Mouse (Mus musculus): Measurements from ENCODE around the gene Ltb4r2.

Ltb4r2 gene

DNA sequence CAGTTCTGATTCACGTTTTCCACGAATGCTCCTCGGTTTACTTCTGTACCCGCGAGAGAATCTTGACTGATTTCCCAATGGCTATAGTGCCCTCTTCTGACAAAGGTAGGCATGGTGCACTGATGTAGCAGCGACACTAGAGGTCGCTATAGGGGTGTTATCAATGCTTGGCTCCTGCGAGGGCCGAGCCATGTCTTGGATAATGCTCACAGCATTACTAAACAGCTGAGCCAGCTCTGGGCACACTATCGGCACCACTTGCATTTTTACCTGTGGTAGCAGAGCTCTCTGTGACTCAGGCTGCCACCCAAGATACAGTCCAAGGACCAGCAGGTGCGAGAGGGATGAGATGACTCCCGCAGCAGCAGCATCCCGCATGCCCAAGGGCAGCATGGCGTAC lies 20.1 kb downstream of the Ltb4r2 start:
- peak in 1 of 2 experiments; percentile 43 for DNase-seq (ENCODE audit: low spot score in 2 of 2)

DNA sequence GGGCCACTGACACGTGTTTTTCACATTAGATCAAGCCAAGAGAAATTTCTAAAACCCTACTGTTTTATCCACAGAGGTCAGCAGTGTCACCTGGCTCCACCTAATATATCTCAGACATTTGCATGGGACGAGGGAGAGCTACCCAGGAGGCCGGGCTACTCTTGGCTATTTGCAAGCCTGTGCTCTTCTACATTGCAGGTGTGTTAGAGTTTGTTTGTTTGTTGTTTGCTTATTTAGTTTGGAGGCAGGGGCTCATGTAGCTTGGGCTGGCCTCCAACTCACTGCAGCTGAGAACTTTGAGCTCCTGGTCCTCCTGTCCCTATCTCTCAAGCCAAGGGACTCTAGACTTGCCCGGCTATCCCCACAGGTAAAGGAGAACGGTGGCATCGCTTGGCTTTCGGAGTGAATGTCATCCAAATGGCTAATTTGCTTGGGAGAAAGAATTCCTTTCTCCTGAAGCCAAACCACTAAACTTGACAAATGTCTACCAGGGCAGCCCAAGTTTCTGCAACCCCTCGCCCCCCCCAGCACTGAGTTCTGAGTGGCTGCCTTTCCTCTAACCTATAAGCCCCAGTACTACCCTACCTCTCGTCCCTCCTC lies 21.2 kb downstream of the Ltb4r2 start:
- DNase-seq (ENCODE audit: low spot score in 2 of 2): no peak

DNA sequence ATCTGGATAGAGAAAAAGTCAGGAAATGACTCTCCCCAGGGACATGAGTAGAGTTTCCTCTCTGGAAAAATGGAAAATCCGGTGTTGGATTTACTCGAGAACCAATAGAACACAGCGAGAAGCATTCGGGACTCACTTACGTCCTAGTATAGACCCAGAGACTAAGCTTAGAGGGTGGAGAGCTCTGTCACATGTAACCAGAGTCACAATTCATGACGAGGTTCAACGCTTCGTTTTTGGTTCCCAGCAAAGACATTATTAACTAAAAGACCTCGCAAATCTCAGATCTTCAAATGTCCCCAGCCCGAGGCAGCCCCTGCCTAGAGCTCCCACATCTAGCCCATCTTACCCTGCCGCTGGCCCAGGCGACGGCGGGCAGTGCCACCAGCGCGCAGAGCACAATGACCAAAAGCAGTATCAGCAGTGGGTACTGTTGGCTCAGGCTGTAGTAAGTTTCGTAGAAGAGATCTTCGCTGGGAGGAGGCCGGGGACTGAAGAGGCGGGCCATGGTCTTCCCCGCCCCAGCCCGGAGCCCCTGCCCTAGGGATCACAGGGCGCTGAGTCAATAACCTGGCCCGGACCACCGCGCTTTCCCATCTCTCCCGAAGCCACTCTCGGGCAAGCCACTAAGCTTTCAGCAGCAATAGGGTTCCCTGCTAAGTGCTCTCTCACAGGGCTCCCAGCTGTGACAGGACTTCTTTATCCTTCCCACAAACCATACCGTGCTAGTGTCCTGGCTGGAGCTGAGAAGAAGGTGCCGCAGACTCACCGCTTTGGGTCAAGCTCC lies 22.1 kb downstream of the Ltb4r2 start:
- DNase-seq (ENCODE audit: low spot score in 2 of 2): no peak

GRCm38 (mm10) chr14:55783958-55784235 lies 22.7 kb downstream of the Ltb4r2 start, which contains the start of gene Adcy4:
TSS of gene Adcy4 (minus strand) at chr14:55784095.
- DNase-seq (ENCODE audit: low spot score in 2 of 2): no peak

DNA sequence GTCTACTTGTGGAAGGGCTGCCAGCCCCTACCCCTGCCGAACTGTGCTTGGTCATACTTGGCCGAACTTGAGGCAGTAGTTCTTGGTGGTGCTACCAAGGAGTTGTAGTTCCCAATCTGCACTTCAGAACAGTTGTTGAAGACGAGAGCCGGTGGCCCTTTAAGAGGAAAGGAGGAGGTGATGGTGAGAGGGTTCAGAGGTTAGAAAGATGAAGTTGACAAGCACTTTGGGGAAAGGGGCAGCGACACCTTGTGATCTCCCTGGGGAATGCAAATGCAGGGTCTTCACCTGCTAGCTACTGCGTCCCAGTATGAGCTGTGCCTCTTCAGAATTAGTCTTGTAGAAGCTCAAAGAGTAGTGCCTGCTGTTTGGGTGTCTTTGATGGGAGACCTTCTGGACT lies 24.0 kb downstream of the Ltb4r2 start:
- DNase-seq (ENCODE audit: low spot score in 2 of 2): no peak

- DNase-seq (ENCODE audit: low spot score in 2 of 2): no peak
These were observed 26.5 kb downstream of the Ltb4r2 start for GRCm38 (mm10) chr14:55787731-55788130.

DNA sequence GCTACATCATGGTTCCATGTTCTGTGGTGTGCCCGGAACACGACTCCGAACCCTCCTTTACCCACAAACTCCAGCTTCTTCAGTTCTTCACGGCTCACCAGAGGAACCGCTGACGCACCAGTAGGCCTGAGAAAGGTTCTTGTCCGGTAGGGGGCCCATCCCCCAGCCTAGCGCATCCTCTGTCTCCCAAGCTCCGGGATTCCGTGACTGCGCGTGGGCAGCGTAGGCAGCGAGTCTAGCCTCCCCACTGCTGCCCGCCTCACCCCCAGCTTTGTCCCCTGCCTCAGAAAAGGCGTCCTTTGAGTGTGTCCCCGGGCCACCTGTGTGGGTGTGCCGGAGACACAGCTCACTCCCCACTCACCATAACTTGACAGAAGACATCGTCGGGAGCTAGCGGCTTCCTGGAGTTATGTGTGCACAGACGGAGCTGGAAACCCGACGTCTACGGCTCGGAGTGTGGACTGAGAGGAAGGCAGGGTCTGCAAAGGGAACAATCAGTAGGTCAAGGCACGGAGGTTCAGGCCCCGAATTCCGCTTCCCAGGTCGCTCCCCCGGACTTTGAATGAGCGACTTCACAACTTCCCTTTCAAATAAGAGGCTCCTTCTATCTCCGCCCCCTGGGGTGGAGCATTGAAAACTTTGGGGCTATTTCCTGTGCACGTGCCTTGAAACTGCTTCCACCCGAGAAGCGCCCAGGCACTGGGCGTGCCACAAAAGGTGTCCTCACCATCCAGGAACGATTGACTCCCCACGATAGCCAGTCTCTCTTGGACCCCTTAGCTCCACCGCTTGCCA lies 27.2 kb downstream of the Ltb4r2 start, which contains the start of gene Ripk3:
Gene Ripk3, minus strand, starts transcription at position 610 of the 795 bp plus-strand sequence.
- no peak for DNase-seq (ENCODE audit: low spot score in 2 of 2)

DNA sequence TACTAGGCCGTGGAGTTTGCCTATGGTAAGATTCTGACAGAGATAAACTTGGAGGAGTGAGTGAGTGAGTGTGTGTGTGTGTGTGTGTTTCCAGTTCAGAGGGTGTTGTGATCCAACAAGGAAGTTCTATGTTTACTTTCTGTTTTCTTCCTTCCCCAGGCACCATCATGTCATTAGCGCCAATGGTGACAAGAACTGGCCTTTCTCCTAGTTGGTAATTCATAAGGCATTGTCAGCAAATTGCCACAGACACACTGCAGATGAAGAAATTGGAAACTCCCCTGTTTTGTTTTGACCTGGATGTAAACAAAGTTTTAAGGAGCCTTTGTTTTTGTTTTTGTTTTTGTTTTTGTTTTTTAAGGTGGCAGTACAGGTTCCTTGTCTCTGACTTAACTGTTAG lies 32.2 kb downstream of the Ltb4r2 start:
- no peak for DNase-seq (ENCODE audit: low spot score in 2 of 2)

- no peak for DNase-seq (ENCODE audit: low spot score in 2 of 2)
These were observed 32.7 kb downstream of the Ltb4r2 start for GRCm38 (mm10) chr14:55793946-55794345.

DNA sequence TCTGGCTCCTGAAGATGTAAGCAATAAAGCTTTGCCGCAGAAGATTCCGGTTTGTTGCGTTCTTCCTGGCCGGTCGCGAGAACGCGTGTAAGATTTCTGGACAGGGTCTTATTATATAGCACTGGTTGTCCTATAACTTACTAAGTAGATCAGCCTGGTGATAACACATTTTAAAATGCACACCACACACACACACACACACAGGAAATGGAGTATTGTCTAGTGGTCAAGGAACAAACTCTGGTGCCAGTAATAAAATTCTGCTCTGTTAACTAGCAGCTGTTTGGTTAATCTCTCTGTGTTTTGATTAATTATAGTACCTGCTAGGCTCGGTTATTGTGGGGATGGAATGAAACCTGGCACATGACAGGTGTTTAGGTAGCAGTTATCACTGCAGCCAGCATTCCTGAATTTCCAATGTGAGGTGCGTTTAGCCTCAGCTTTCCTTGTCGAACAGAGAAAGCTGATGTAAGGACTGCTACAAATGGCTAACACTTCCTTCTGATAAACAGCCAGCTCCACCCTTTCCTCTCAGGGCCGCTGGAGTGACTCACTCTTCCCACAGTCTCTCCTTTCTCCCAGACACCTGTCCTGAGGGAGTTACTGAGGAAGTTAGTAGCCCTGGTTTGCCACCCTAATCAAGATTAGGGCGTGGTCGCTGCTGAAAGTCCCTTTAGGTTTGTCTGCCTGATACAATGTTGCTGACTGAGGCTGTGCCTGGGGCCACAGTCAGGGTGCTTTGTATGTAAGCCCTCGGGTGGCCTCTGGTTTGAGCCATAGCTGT lies 34.3 kb downstream of the Ltb4r2 start:
- DNase-seq (ENCODE audit: low spot score in 2 of 2): no peak

All from right cerebral cortex, postnatal 36 days (tissue).